Mouse (Mus musculus) lung, postnatal 4 days (tissue): ENCODE measurements around the gene Fshb.

Experiments
- DNase-seq, 2 experiments: peaks; one replicate each; pipeline ENCODE4 v3.0.0; 2021

Fshb gene

DNA sequence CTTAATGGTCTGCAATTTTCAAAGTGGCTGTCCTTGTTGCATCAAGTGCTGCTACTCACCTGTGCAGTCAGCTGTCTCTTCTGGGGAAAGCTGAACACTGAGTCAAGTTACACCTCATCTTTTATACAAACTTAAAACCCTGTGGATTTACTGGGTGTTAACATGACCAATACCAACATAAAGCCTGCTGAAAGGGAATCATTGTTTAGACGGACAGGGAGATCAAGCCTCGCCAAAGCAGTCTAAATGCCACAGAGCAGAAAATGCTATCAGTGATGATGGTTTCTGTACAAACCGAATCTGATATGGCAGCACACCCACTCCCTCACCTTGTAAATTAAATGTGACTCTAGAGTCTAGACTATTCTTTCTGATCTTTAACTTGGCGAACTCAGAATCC is at the start of gene Fshb:
Fshb (minus strand) TSS at position 101 of the 400 bp plus-strand sequence.
- no peak for DNase-seq

DNA sequence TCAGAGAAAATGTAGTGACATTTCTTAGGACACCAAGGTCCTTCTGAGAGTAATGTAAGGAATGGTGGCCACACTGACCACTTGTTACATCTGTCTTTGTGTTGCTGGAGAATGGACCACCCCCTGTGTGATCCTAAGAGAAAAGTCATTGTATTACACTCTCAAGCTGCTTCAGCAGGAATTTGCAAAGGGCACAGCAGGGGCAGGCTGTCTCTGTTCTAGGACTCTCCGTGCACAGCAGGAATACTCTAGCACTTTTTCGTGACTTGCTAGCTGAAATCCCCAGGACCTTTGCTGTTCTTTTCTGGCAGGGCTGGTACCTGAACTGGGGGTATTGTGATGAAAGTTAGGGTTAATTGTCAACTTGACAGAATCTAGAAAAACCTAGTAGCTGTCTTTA is 24.8 kb upstream of the Fshb start:
- no peak for DNase-seq

GRCm38 (mm10) chr2:107083071-107083885 is 23.8 kb upstream of the Fshb start:
- no peak for DNase-seq

- DNase-seq = no peak
These were observed 3.8 kb upstream of the Fshb start for GRCm38 (mm10) chr2:107063260-107063659.

- no peak for DNase-seq
These were observed 13.5 kb downstream of the Fshb start for GRCm38 (mm10) chr2:107045955-107046354.

DNA sequence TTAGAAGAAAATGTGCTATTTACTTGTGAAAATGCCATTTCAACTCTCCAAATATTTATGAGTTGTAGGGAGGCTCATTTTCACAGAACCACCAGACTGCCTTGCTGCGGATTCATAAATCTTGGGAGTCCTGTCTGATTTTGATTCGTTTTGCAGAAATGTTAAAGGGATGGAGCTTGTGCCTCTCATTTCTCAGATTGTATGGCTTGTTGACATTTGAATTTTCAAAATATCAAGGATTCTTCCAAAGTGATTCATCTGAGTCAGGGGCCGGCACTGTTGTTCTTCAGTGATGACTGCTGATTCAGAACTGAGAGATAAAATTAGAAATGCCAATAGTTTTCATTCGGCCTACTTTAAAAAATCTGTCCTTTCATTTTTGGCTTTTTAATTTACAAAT is 18.6 kb downstream of the Fshb start:
- DNase-seq = no peak

GRCm38 (mm10) chr2:107035980-107036379 is 23.5 kb downstream of the Fshb start:
- no peak for DNase-seq

DNA sequence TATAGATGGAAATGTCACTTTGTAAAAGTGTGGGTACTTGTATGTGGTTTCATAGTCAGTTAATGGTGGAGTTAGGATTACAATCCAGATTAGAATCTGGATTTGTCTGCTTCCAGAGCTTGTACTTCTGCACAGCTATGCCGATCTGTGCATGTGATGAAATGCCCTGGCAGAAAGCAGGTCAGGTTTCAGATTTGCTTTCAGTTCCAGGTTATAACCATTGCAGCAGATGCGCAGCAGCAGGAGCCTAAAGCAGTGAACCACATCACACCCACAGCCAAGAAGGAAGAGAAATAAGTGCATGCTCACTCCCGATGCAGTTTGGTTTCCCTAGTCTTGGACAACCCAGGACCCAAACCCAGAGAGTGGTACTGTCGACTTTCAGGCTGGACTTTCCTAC is 34.8 kb downstream of the Fshb start:
- DNase-seq = no peak

DNA sequence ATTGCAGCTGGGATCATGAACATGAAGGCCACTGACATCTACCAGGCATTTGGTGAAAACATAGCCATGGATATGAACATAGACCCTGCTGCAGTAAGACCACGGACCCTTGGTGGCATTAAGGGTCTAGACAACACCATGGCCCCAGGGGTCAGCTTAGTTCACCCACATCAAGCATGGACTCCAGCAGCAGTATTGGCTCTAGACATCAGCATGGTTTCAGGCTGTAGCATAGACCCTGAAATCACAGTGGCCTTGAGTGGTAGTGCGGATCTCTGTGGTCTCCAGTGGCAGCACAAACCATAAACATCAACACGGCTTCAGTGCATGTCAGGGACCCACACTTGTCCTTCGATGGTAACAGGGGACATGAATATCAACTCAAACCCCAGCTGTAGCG is 36.7 kb downstream of the Fshb start:
- DNase-seq = no peak

DNA sequence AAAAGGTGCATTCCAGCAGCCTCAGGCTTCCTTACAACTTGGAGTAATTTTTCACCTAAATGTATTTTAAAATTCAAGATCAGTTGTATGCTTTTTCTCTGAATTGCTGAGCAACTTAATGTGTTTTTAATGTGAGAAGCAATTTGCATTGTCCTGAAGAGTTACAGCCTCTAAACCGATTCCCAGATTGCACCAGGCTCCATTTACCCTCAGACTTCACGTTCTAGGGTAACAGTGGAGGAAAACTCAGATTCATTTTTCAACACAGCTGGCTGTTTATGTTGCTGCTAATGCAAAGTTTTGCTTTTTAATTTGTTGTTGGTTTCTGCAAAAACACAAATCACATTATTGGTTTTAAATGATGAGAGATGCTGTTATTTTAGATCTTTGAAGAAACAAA is 40.1 kb downstream of the Fshb start:
- DNase-seq = no peak

DNA sequence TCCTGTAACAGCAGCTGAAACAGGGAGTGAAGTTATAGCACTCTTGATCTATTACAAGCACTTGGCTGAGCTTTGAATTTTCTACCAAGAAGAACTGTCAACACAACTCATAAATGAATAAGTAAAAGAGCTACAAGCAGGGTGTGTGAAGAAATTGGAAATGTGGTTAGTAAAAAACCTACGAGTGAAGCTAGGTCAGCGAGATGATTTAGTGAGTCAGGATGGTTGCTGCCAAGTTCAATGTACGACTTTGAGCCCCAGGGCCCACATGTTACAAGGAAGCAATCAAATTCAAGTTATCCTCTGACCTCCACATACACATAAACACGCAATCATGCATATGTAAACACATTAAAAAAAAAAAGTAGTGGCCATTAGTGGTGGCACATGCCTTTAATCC is 46.3 kb downstream of the Fshb start:
- no peak for DNase-seq

DNA sequence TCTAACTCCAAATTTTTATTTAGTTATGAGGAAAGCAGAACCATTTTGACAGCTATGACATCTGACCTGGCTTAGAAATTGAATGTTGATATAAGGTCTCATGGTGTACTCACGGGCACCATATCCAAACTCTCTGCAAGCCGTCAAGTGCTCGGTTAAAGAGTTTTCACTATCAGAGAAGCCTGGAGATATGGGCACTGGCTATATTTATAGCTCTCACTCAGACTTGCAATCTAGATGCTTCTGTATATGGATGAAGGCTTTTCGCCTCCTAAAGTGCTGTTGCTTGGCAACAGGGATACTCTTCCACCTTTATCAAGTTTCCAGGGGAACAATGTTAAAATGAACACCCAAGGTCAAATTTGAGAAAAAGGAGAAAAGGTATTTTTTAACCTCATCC is 47.1 kb downstream of the Fshb start:
- no peak for DNase-seq

DNA sequence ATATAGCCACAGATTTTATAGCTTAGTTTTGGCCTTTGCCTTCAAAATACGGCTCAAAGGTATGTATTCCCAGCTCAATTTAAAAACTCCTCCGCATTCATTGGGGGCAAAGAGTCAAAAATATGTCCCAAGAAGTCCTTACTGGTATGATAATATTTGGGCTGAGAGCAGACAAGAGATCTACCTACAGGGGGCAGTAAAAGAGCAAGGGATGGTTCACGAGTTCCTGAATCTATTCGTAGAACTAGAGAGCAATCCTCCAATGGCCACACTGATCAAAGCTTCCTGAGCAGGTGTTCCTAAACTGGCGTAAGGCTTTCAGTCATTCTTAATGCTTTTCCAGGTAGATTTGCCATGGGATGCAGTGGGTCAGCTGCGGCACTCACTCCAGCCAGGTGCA is 49.3 kb downstream of the Fshb start:
- no peak for DNase-seq

GRCm38 (mm10) chr2:107006378-107006777 is 53.1 kb downstream of the Fshb start:
- DNase-seq = no peak
